Mouse (Mus musculus): ENCODE data around the gene Magi1.

- TF ChIP-seq EP300 (IDR thresholded peaks at IDR 0.05; ENCODE audit: insufficient read depth, low read depth, low read length) (no peak), CTCF (IDR thresholded peaks at IDR 0.05) (no peak), POLR2A (IDR thresholded peaks at IDR 0.05; ENCODE audit: insufficient read depth, low read depth, low read length) (no peak)
Observed at GRCm38 (mm10) chr6:93874936-93875335, 408.8 kb downstream of the Magi1 start.
